Mouse (Mus musculus) liver, embryonic 14.5 days (tissue): ENCODE data around the gene Zfp536. TPM values are rescaled to one million over a fixed set of nuclear protein-coding genes. Genes with fewer than 3 reads are reported as not detected.

Source experiments
- ATAC-seq: fragments of 200-750 bp; cut with Nextera tagmentation; 2 replicates; pipeline ENCODE4 v1.8.0; 2017; ENCODE audit warnings: moderate number of reproducible peaks, mild to moderate bottlenecking, moderate library complexity; ENCODE audit not compliant: insufficient read depth
- DNase-seq, 3 experiments: peaks; one replicate each; pipeline ENCODE4 v3.0.0-alpha.2; 2012 to 2013; ENCODE audit warnings: low read depth in 3 of 3, low spot score in 3 of 3
- H3K27ac ChIP-seq: fragments of 300-500 bp; sonication (generic); 2 replicates; pipeline ENCODE4 v1.5.1; 2014; ENCODE audit warnings: moderate library complexity, mild to moderate bottlenecking, control low read depth, inconsistent platforms
- H3K27me3 ChIP-seq: fragments of 300-500 bp; sonication (generic); 2 replicates; pipeline ENCODE4 v1.6.1; 2014; ENCODE audit warnings: mild to moderate bottlenecking, low read length, moderate library complexity; ENCODE audit not compliant: control insufficient read depth, insufficient read depth
- H3K36me3 ChIP-seq: fragments of 300-500 bp; sonication (generic); replicated peaks from 2 replicates; pipeline ENCODE4 v1.6.1; 2014; ENCODE audit warnings: low read depth; ENCODE audit not compliant: control insufficient read depth, insufficient read depth
- H3K4me1 ChIP-seq, 2 experiments: fragments of 200-500 bp in 1 of 2; fragments of 300-500 bp in 1 of 2; sonication (generic) in 1 of 2; replicated peaks; 2 replicates each; pipeline ENCODE4 v1.6.1; 2012 to 2014; ENCODE audit warnings: antibody characterized with exemption in 1 of 2, inconsistent platforms in 1 of 2, low read length in 1 of 2; ENCODE audit not compliant: control insufficient read depth in 2 of 2, insufficient read depth in 2 of 2
- H3K4me2 ChIP-seq: fragments of 300-500 bp; sonication (generic); 2 replicates; pipeline ENCODE4 v1.6.1; 2014; ENCODE audit warnings: low read depth, mild to moderate bottlenecking, control low read depth, moderate library complexity
- H3K4me3 ChIP-seq, 2 experiments: fragments of 200-500 bp in 1 of 2; fragments of 300-500 bp in 1 of 2; sonication (generic) in 1 of 2; 2 replicates each; pipeline ENCODE4 v1.5.1; 2012 to 2014; ENCODE audit warnings: low read depth in 2 of 2, low read length in 2 of 2, mild to moderate bottlenecking in 2 of 2, control low read depth in 1 of 2, inconsistent platforms in 1 of 2, moderate library complexity in 1 of 2; ENCODE audit not compliant: insufficient read depth in 1 of 2
- H3K9ac ChIP-seq: fragments of 300-500 bp; sonication (generic); replicated peaks from 2 replicates; pipeline ENCODE4 v1.6.1; 2014; ENCODE audit warnings: mild to moderate bottlenecking, control low read depth, moderate library complexity
- H3K9me3 ChIP-seq: fragments of 300-500 bp; sonication (generic); 2 replicates; pipeline ENCODE4 v1.6.1; 2016; ENCODE audit warnings: low read length, mixed read lengths; ENCODE audit not compliant: control insufficient read depth
- CTCF ChIP-seq: IDR thresholded peaks from 2 replicates; pipeline ENCODE4 v1.5.1; 2016; ENCODE audit warnings: antibody characterized with exemption, low read depth, control low read depth
- EP300 ChIP-seq: IDR thresholded peaks from 2 replicates; pipeline ENCODE4 v1.6.1; 2016; ENCODE audit warnings: antibody characterized with exemption, low read depth
- WGBS: fragments of 180-500 bp; shearing (Covaris S2); extraction: QIAGEN DNeasy Blood & Tissue Kit; methylation state at CpG from one replicate; pipeline ENCODE4 v1.1.7; 2014; ENCODE audit not compliant: insufficient replicate concordance; 5-methylcytosine and 5-hydroxymethylcytosine counted together
- polyA plus RNA-seq, 2 experiments: library from polyadenylated mRNA; depleted of rRNA in 1 of 2; stranded (reverse) in 1 of 2; unstranded in 1 of 2; fragments of >200 nt; fragmentation: Nextera tagmentation in 1 of 2; extraction: Ambion mirVana in 1 of 2; gene quantifications; 2 replicates each; pipeline versions ENCODE4 v1.2.1 to v1.2.3; 2012 to 2014

Gene Zfp536
- polyA plus RNA-seq, 2 experiments: not detected

GRCm38 (mm10) chr7:37727746-37728145 is 45.7 kb downstream of the Zfp536 start:
- Histone ChIP-seq H3K9me3 (no peaks in the 10 kb centered on the region), H3K4me2 (no peak overlapping the region), H3K27ac (no peak overlapping the region), H3K27me3 (no peaks in the 10 kb centered on the region), H3K4me1 (no peaks in the 10 kb centered on the region), H3K4me3 (no peak overlapping the region), H3K9ac (no peak overlapping the region), H3K36me3 (no peaks in the 10 kb centered on the region)
- TF ChIP-seq EP300 (no peak), CTCF (no peak)
- no peak for ATAC-seq
- DNase-seq: no peak
- WGBS: 49% methylated on average over 8 of the region's 8 CpGs

GRCm38 (mm10) chr7:37724002-37724790 is 49.2 kb downstream of the Zfp536 start:
- H3K4me3 ChIP-seq: no peak overlapping the region
- no peaks in the 10 kb centered on the region for H3K4me1 ChIP-seq
- no peaks in the 10 kb centered on the region for H3K27me3 ChIP-seq
- H3K36me3 ChIP-seq: no peaks in the 10 kb centered on the region
- H3K9me3 ChIP-seq: no peaks in the 10 kb centered on the region
- no peak overlapping the region for H3K9ac ChIP-seq
- H3K27ac ChIP-seq: no peak overlapping the region
- TF ChIP-seq EP300 (no peak), CTCF (no peak)
- ATAC-seq (no peak), DNase-seq (no peak)
- H3K4me2 ChIP-seq: no peak overlapping the region
- WGBS: 51% methylated on average over 9 of the region's 9 CpGs

GRCm38 (mm10) chr7:37723191-37723592 is 50.2 kb downstream of the Zfp536 start:
- Histone ChIP-seq H3K36me3 (no peaks in the 10 kb centered on the region), H3K27ac (no peak overlapping the region), H3K4me1 (no peaks in the 10 kb centered on the region), H3K4me2 (no peak overlapping the region), H3K27me3 (no peaks in the 10 kb centered on the region), H3K9me3 (no peaks in the 10 kb centered on the region), H3K9ac (no peak overlapping the region), H3K4me3 (no peak overlapping the region)
- 53% methylated on average over 7 of the region's 7 CpGs for WGBS
- DNase-seq: no peak
- TF ChIP-seq EP300 (no peak), CTCF (no peak)
- ATAC-seq: no peak

GRCm38 (mm10) chr7:37721676-37722075 is 51.8 kb downstream of the Zfp536 start:
- Histone ChIP-seq H3K27me3 (no peaks in the 10 kb centered on the region), H3K27ac (no peak overlapping the region), H3K4me2 (no peak overlapping the region), H3K9me3 (no peaks in the 10 kb centered on the region), H3K9ac (no peak overlapping the region), H3K4me3 (no peak overlapping the region), H3K4me1 (no peaks in the 10 kb centered on the region), H3K36me3 (no peaks in the 10 kb centered on the region)
- DNase-seq (no peak), ATAC-seq (no peak)
- WGBS: 44% methylated on average over 4 of the region's 4 CpGs
- TF ChIP-seq CTCF (no peak), EP300 (no peak)

- ATAC-seq (no peak), DNase-seq (no peak)
- Histone ChIP-seq H3K4me3 (no peak overlapping the region), H3K4me2 (no peak overlapping the region), H3K27ac (no peak overlapping the region), H3K9me3 (no peaks in the 10 kb centered on the region), H3K27me3 (no peaks in the 10 kb centered on the region), H3K36me3 (no peaks in the 10 kb centered on the region), H3K9ac (no peak overlapping the region), H3K4me1 (no peaks in the 10 kb centered on the region)
- 56% methylated on average over 15 of the region's 15 CpGs for WGBS
- no peak for TF ChIP-seq EP300
- TF ChIP-seq CTCF: no peak
Observed at GRCm38 (mm10) chr7:37718671-37719402, 54.6 kb downstream of the Zfp536 start.
